Mouse (Mus musculus) activated CD4-positive, CD25-positive, alpha-beta regulatory T cell, adult 9 weeks (primary cell): ENCODE data around the gene Trim13. TPM values are rescaled to one million over a fixed set of nuclear protein-coding genes. Genes with fewer than 3 reads are reported as not detected.

Experiments used
- polyA plus RNA-seq: library from polyadenylated mRNA; unstranded; fragments of 100-300 nt; shearing (Covaris generic); gene quantifications from one replicate; pipeline ENCODE4 v1.2.1, GENCODE M21; 2017

Gene Trim13
- polyA plus RNA-seq: 7.6 TPM

GRCm38 (mm10) chr14:61597968-61598367, at the start of gene Trim13:
Gene Trim13, plus strand, starts transcription at chr14:61598247.

GRCm38 (mm10) chr14:61556289-61557147, 41.5 kb upstream of the Trim13 start, which contains the start of gene Spryd7:
Gene Spryd7, minus strand, starts transcription at chr14:61556886.

DNA sequence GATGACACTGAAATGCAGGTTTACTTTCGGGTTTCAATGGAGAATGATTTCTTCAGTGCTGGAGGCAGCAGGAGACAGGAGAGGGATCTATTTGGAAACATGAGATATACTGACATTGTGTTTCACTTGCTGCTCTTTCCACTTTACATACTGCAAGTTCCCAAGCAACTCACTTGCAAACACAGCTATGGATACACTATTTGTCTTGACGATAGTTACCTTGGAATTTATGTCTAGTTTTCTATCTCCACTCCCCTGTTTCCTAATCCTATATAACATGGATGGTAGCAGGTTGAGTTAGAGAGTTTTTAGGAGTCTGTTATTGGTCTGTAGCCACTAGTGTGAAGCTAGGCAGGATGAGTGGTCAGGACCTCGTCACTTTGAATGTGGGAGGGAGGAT, 9.1 kb downstream of the Trim13 start, which contains the start of gene Kcnrg:
Kcnrg (plus strand) TSS at position 301 of the 400 bp plus-strand sequence.

Other genes with a start within 250 kb of the Trim13 start
- 14.1 TPM for gene Ebpl, start 237.8 kb upstream of the Trim13 start, polyA plus RNA-seq
- 52.6 TPM for gene Kpna3, start 158.4 kb upstream of the Trim13 start, polyA plus RNA-seq
- gene Spryd7, start 41.4 kb upstream of the Trim13 start, polyA plus RNA-seq: 9.3 TPM
- 0.51 TPM for gene Kcnrg, start 9.2 kb downstream of the Trim13 start, polyA plus RNA-seq